In genomic region chr15:9061150-9061882, GRCm38 (mm10) we compare ENCODE assay signal across 11 mouse cellular contexts. TPM values are rescaled to one million over a fixed set of nuclear protein-coding genes. Genes with fewer than 3 reads are reported as not detected.
A peak's percentile ranks its signal among the peaks of the same experiment; 100 is the strongest.
DNase-seq lines count a peak whose midpoint lies in the region.
"Had no signal": no experiment of that assay in that cellular context is flagged by ENCODE, and none has a peak within 500 bp of the region (broad histone marks: within the 10 kb centered on the region; RNA-seq: fewer than 3 reads in every experiment).

No protein-coding gene starts in this region.

- DNase-seq in cerebellum, adult 9-11 months: peak; percentile 41
- DNase-seq in cerebellum, postnatal 36 days: no peak
- peak; percentile 65 to 81 for DNase-seq in right cerebral cortex, postnatal 10 days (ENCODE audit: low spot score in 2 of 2)
- DNase-seq in right cerebral cortex, postnatal 4 days: no peak
- DNase-seq in layer of hippocampus, postnatal 10 days (ENCODE audit: low spot score in 2 of 2): peak; percentile 38 to 47
- DNase-seq in retina, embryonic 14.5 days (ENCODE audit: low spot score): peak; percentile 53
- no peak for DNase-seq in kidney, postnatal 36 days
- no peak for DNase-seq in T-cell, adult 2 months (ENCODE audit: low spot score)
- DNase-seq: heart, postnatal 10 days; lung, postnatal 36 days; thymus, postnatal 25 days had no signal

RNA-seq across cellular contexts. Expression of gene Nadk2, which starts 9.7 kb away (rescaled TPM):
- 10 to 100 TPM; 46.8 to 50.0 TPM for total RNA-seq in layer of hippocampus, postnatal 10 days (2021)

Comparison
In these comparisons a context has a peak if more than half of its experiments do, and no peak if none do; other contexts are left out.
1. DNase-seq: peak in cerebellum, adult 9-11 months (single experiment), right cerebral cortex, postnatal 10 days (2 of 2), layer of hippocampus, postnatal 10 days (2 of 2) and retina, embryonic 14.5 days (single experiment); none in cerebellum, postnatal 36 days (0 of 2), right cerebral cortex, postnatal 4 days (single experiment), kidney, postnatal 36 days (0 of 2) and T-cell, adult 2 months (single experiment).